Mouse (Mus musculus): ENCODE measurements around the gene Acot4. TPM values are rescaled to one million over a fixed set of nuclear protein-coding genes. Genes with fewer than 3 reads are reported as not detected.
"Not testable (repeated sequence)": the region's sequence is repeated elsewhere in the genome, so short reads cannot be mapped to it uniquely, and the experiment has no call there.

Gene Acot4
- polyA plus RNA-seq, 2 experiments from 2014 or later, result 0.11 TPM; not detected in 1

GRCm38 (mm10) chr12:84032854-84033253 is 5.3 kb upstream of the Acot4 start:
- no peak for ATAC-seq

- not testable (repeated sequence) for ATAC-seq
Observed at GRCm38 (mm10) chr12:84033302-84033701, 4.9 kb upstream of the Acot4 start.

GRCm38 (mm10) chr12:84034108-84034507 is 4.1 kb upstream of the Acot4 start:
- no peak for ATAC-seq

- peak; percentile 20 for ATAC-seq
Observed at GRCm38 (mm10) chr12:84038691-84039111, 522 bp downstream of the Acot4 start, which contains the start of gene Gm49366. TSS of gene Gm49366 (plus strand) at chr12:84038935.

GRCm38 (mm10) chr12:84042248-84042647 is 4.1 kb downstream of the Acot4 start:
- ATAC-seq, result no peak

- ATAC-seq, result no peak
Observed at GRCm38 (mm10) chr12:84044045-84044444, 5.9 kb downstream of the Acot4 start.

GRCm38 (mm10) chr12:84046906-84047305 is 8.7 kb downstream of the Acot4 start:
- ATAC-seq, result no peak

- ATAC-seq, result not testable (repeated sequence)
Observed at GRCm38 (mm10) chr12:84050744-84051143, 12.6 kb downstream of the Acot4 start.

GRCm38 (mm10) chr12:84051937-84052474 is 13.8 kb downstream of the Acot4 start, which contains the start of gene Acot3:
TSS of gene Acot3 (plus strand) at chr12:84052144.
- ATAC-seq, result no peak

GRCm38 (mm10) chr12:84052609-84053008 is 14.4 kb downstream of the Acot4 start:
- ATAC-seq, result no peak

- no peak for ATAC-seq
Observed at GRCm38 (mm10) chr12:84053173-84053572, 15.0 kb downstream of the Acot4 start.

GRCm38 (mm10) chr12:84053679-84054391 is 15.7 kb downstream of the Acot4 start:
- ATAC-seq, result no peak

GRCm38 (mm10) chr12:84060946-84061345 is 22.8 kb downstream of the Acot4 start:
- peak; percentile 45 for ATAC-seq

- ATAC-seq, result no peak
Observed at GRCm38 (mm10) chr12:84062336-84062735, 24.2 kb downstream of the Acot4 start.

GRCm38 (mm10) chr12:84063228-84063627 is 25.0 kb downstream of the Acot4 start:
- no peak for ATAC-seq

GRCm38 (mm10) chr12:84063833-84064232 is 25.7 kb downstream of the Acot4 start:
- no peak for ATAC-seq

GRCm38 (mm10) chr12:84064621-84065020 is 26.4 kb downstream of the Acot4 start:
- no peak for ATAC-seq

GRCm38 (mm10) chr12:84067752-84068151 is 29.6 kb downstream of the Acot4 start:
- no peak for ATAC-seq

- no peak for ATAC-seq
Observed at GRCm38 (mm10) chr12:84068296-84068695, 30.1 kb downstream of the Acot4 start.

GRCm38 (mm10) chr12:84068986-84069385 is 30.8 kb downstream of the Acot4 start, which contains the start of gene Acot5:
TSS of gene Acot5 (plus strand) at chr12:84069325.
- no peak for ATAC-seq

- not testable (repeated sequence) for ATAC-seq
Observed at GRCm38 (mm10) chr12:84069582-84069981, 31.4 kb downstream of the Acot4 start.

- ATAC-seq, result no peak
Observed at GRCm38 (mm10) chr12:84071696-84072095, 33.5 kb downstream of the Acot4 start.

GRCm38 (mm10) chr12:84077371-84077990 is 39.3 kb downstream of the Acot4 start:
- ATAC-seq, result no peak

- no peak for ATAC-seq
Observed at GRCm38 (mm10) chr12:84083842-84084241, 45.7 kb downstream of the Acot4 start.

Measured in CD4-positive, CD25-positive, alpha-beta regulatory T cell, adult 4 months (primary cell).